Mouse (Mus musculus): ENCODE measurements around the gene St8sia1.

GRCm38 (mm10) chr6:142992099-142992498 is 27.8 kb upstream of the St8sia1 start:
- TF ChIP-seq CTCF (IDR thresholded peaks at IDR 0.05 in 2 of 3, conservative IDR thresholded peaks at IDR 0.05 in 1 of 3; ENCODE audit: control insufficient read depth in 1 of 3, insufficient read depth in 1 of 3, low read depth in 2 of 3, low read length in 3 of 3, poor library complexity in 1 of 3, severe bottlenecking in 1 of 3) (no peak), JUND (IDR thresholded peaks at IDR 0.05; ENCODE audit: low read depth, low read length) (no peak), TCF12 (IDR thresholded peaks at IDR 0.05; ENCODE audit: low read depth, low read length) (no peak), TAL1 (IDR thresholded peaks at IDR 0.05; ENCODE audit: low read length) (no peak), UBTF (IDR thresholded peaks at IDR 0.05; ENCODE audit: borderline replicate concordance, insufficient read depth, low read depth, low read length) (no peak), SMC3 (IDR thresholded peaks at IDR 0.05; ENCODE audit: low read depth, low read length) (no peak), MYC (IDR thresholded peaks at IDR 0.05; ENCODE audit: low read depth, low read length) (no peak), TBP (IDR thresholded peaks at IDR 0.05; ENCODE audit: low read depth, low read length) (no peak), ZNF384 (IDR thresholded peaks at IDR 0.05; ENCODE audit: low read depth, low read length) (no peak), POLR2A (IDR thresholded peaks at IDR 0.05; ENCODE audit: control insufficient read depth in 1 of 2, insufficient read depth in 1 of 2, low read depth in 1 of 2, low read length in 2 of 2, poor library complexity in 1 of 2) (no peak), E2F4 (IDR thresholded peaks at IDR 0.05; ENCODE audit: borderline replicate concordance, low read depth, low read length) (no peak)
